Mouse (Mus musculus): Measurements from ENCODE around the gene Aifm2.

Aifm2 gene

GRCm38 (mm10) chr10:61715996-61716864 is 1.2 kb downstream of the Aifm2 start:
- no peak for DNase-seq (ENCODE audit: low read depth, low spot score)

- DNase-seq (ENCODE audit: low read depth, low spot score): no peak
These were observed 2.6 kb downstream of the Aifm2 start for GRCm38 (mm10) chr10:61717406-61718296.

GRCm38 (mm10) chr10:61720331-61720730 is 5.3 kb downstream of the Aifm2 start:
- DNase-seq (ENCODE audit: low read depth, low spot score): no peak

GRCm38 (mm10) chr10:61722215-61722614 is 7.2 kb downstream of the Aifm2 start:
- no peak for DNase-seq (ENCODE audit: low read depth, low spot score)

- DNase-seq (ENCODE audit: low read depth, low spot score): no peak
These were observed 8.2 kb downstream of the Aifm2 start for GRCm38 (mm10) chr10:61723271-61723670.

- no peak for DNase-seq (ENCODE audit: low read depth, low spot score)
These were observed 14.1 kb downstream of the Aifm2 start for GRCm38 (mm10) chr10:61729181-61729580.

GRCm38 (mm10) chr10:61730171-61730570 is 15.1 kb downstream of the Aifm2 start:
- no peak for DNase-seq (ENCODE audit: low read depth, low spot score)

GRCm38 (mm10) chr10:61734377-61734776 is 19.3 kb downstream of the Aifm2 start:
- DNase-seq (ENCODE audit: low read depth, low spot score): peak; percentile 11

- no peak for DNase-seq (ENCODE audit: low read depth, low spot score)
These were observed 21.6 kb downstream of the Aifm2 start for GRCm38 (mm10) chr10:61736671-61737078.

GRCm38 (mm10) chr10:61737537-61737936 is 22.5 kb downstream of the Aifm2 start:
- no peak for DNase-seq (ENCODE audit: low read depth, low spot score)

GRCm38 (mm10) chr10:61738126-61738525 is 23.1 kb downstream of the Aifm2 start:
- no peak for DNase-seq (ENCODE audit: low read depth, low spot score)

GRCm38 (mm10) chr10:61741306-61741705 is 26.2 kb downstream of the Aifm2 start:
- DNase-seq (ENCODE audit: low read depth, low spot score): no peak

GRCm38 (mm10) chr10:61741873-61742272 is 26.8 kb downstream of the Aifm2 start:
- no peak for DNase-seq (ENCODE audit: low read depth, low spot score)

- no peak for DNase-seq (ENCODE audit: low read depth, low spot score)
These were observed 27.3 kb downstream of the Aifm2 start for GRCm38 (mm10) chr10:61742336-61742735.

- DNase-seq (ENCODE audit: low read depth, low spot score): no peak
These were observed 30.1 kb downstream of the Aifm2 start for GRCm38 (mm10) chr10:61745133-61745532.

- no peak for DNase-seq (ENCODE audit: low read depth, low spot score)
These were observed 32.2 kb downstream of the Aifm2 start for GRCm38 (mm10) chr10:61747302-61747701.

- no peak for DNase-seq (ENCODE audit: low read depth, low spot score)
These were observed 35.0 kb downstream of the Aifm2 start for GRCm38 (mm10) chr10:61750014-61750413.

- DNase-seq (ENCODE audit: low read depth, low spot score): no peak
These were observed 36.6 kb downstream of the Aifm2 start for GRCm38 (mm10) chr10:61751534-61752219.

GRCm38 (mm10) chr10:61753071-61753470 is 38.0 kb downstream of the Aifm2 start:
- no peak for DNase-seq (ENCODE audit: low read depth, low spot score)

GRCm38 (mm10) chr10:61757022-61757421 is 42.0 kb downstream of the Aifm2 start:
- no peak for DNase-seq (ENCODE audit: low read depth, low spot score)

GRCm38 (mm10) chr10:61758904-61759303 is 43.8 kb downstream of the Aifm2 start:
- DNase-seq (ENCODE audit: low read depth, low spot score): no peak

GRCm38 (mm10) chr10:61759869-61760268 is 44.8 kb downstream of the Aifm2 start:
- DNase-seq (ENCODE audit: low read depth, low spot score): no peak

Data from c-Kit-negative CD71-positive TER-119-positive erythroid progenitor cells, embryonic 14.5 days (primary cell).